Mouse (Mus musculus) adrenal gland, adult 8-10 months (tissue): ENCODE results near the gene Ankrd28. TPM values are rescaled to one million over a fixed set of nuclear protein-coding genes. Genes with fewer than 3 reads are reported as not detected.
A peak's percentile ranks its signal among the peaks of the same experiment; 100 is the strongest.

Experiments used
- DNase-seq: peaks from one replicate; pipeline ENCODE4 v3.0.0; 2022
- total RNA-seq, 4 experiments: library from RNA; stranded (reverse); gene quantifications; 2 replicates each; pipeline ENCODE4 v1.2.4; 2022

The Ankrd28 gene
- total RNA-seq, 4 experiments from 2014 or later = 18.5 to 30.1 (median 22.4) TPM

GRCm38 (mm10) chr14:31664903-31665565, 165.4 kb downstream of the Ankrd28 start:
- no peak for DNase-seq

GRCm38 (mm10) chr14:31664100-31664902, 166.2 kb downstream of the Ankrd28 start:
- no peak for DNase-seq

GRCm38 (mm10) chr14:31663376-31664099, 166.9 kb downstream of the Ankrd28 start:
- no peak for DNase-seq

- DNase-seq = peak; percentile 64
These were observed 167.8 kb downstream of the Ankrd28 start for GRCm38 (mm10) chr14:31662555-31663211.

GRCm38 (mm10) chr14:31661671-31662554, 168.5 kb downstream of the Ankrd28 start:
- DNase-seq = peak; percentile 89

- DNase-seq = no peak
These were observed 169.9 kb downstream of the Ankrd28 start for GRCm38 (mm10) chr14:31660312-31661093.

GRCm38 (mm10) chr14:31659501-31660181, 170.8 kb downstream of the Ankrd28 start:
- DNase-seq = peak; percentile 66

- DNase-seq = no peak
These were observed 172.2 kb downstream of the Ankrd28 start for GRCm38 (mm10) chr14:31658126-31658680.

- DNase-seq = no peak
These were observed 173.4 kb downstream of the Ankrd28 start for GRCm38 (mm10) chr14:31656857-31657645.

- DNase-seq = no peak
These were observed 174.1 kb downstream of the Ankrd28 start for GRCm38 (mm10) chr14:31656386-31656785.

- no peak for DNase-seq
These were observed 175.0 kb downstream of the Ankrd28 start for GRCm38 (mm10) chr14:31655406-31655805.

GRCm38 (mm10) chr14:31654816-31655215, 175.6 kb downstream of the Ankrd28 start:
- DNase-seq = no peak

- no peak for DNase-seq
These were observed 177.2 kb downstream of the Ankrd28 start for GRCm38 (mm10) chr14:31653101-31653875.

- DNase-seq = no peak
These were observed 177.8 kb downstream of the Ankrd28 start for GRCm38 (mm10) chr14:31652624-31653023.

- DNase-seq = no peak
These were observed 178.3 kb downstream of the Ankrd28 start for GRCm38 (mm10) chr14:31652106-31652505.

GRCm38 (mm10) chr14:31651206-31651605, 179.2 kb downstream of the Ankrd28 start:
- DNase-seq = no peak

GRCm38 (mm10) chr14:31650347-31650746, 180.1 kb downstream of the Ankrd28 start:
- DNase-seq = no peak
